Mouse (Mus musculus) spleen, adult 2 months (tissue): Measurements from ENCODE around the gene Hyal2.

Experiments
- CTCF ChIP-seq: fragments of 200-500 bp; IDR thresholded peaks from 2 replicates; pipeline ENCODE4 v1.5.1; 2011; ENCODE audit warnings: mild to moderate bottlenecking, inconsistent platforms; ENCODE audit not compliant: insufficient read depth, insufficient read length, insufficient replicate concordance; ENCODE audit errors: extremely low read depth
- POLR2A ChIP-seq: fragments of 200-500 bp; IDR thresholded peaks from 2 replicates; pipeline ENCODE4 v1.6.1; 2011; ENCODE audit warnings: low read depth, low read length, inconsistent platforms

- no peak for TF ChIP-seq CTCF
- no peak for TF ChIP-seq POLR2A
These were observed 22.5 kb downstream of the Hyal2 start for GRCm38 (mm10) chr9:107590058-107590772.
